Mouse (Mus musculus) testis, postnatal 10 days (tissue): ENCODE measurements around the gene Slc6a17.
A peak's percentile ranks its signal among the peaks of the same experiment; 100 is the strongest.

Experiments
- DNase-seq: peaks from one replicate; pipeline ENCODE4 v3.0.0; 2021; ENCODE audit warnings: low spot score

Gene Slc6a17

DNA sequence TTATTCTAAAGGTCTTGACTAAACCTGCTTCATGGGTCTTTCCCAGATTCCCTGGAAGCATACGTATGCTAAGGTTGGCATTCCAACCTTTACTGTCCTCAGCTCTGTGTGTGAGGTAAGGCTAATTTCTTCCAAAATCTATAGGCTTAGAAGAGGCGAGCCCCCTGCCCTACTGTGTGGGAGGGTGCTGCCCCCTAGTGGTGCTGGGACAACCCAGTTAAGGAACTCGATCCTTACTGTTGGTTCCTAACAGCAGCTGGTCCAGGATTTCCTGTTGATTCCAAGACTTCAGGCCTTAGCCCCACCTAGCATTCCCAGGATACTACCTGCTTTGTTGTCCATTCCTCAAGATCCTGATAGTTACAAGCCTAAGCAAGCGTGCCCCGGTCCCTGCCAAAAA is 55.7 kb downstream of the Slc6a17 start:
- peak; percentile 91 for DNase-seq

DNA sequence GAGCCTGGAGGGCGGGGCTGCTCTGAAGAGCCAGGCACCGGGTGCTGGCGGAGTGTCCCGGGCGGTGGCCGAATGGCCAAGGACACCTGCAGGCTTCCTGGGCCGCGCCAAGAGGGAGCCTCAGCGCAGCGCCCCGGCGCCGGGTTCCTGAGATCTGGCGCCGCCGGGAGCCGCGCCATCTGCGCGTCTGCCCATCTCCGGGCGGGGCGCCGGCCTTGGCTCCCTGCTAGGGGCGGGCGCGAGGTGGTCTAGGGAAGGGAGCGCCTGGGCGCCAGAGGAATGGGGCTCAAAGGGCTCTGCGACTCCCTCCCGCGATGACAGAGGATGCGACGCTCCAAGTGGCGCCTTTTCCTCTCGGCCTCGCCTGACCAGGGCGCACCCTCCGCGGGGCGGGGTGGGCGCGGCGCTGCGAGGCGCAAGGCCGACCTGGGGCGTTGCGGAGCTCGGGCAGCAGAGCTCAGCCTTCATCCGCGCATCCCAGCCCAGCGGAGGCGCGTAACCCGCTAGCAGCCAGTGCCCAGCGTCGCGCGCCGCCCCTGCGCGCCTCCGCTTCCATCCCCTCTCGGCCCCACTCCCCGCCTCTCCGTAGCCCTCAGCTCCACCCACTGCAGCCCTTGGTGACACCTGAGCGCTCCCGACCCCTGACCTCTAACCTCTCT is 57.9 kb downstream of the Slc6a17 start:
- peak; percentile 56 for DNase-seq

DNA sequence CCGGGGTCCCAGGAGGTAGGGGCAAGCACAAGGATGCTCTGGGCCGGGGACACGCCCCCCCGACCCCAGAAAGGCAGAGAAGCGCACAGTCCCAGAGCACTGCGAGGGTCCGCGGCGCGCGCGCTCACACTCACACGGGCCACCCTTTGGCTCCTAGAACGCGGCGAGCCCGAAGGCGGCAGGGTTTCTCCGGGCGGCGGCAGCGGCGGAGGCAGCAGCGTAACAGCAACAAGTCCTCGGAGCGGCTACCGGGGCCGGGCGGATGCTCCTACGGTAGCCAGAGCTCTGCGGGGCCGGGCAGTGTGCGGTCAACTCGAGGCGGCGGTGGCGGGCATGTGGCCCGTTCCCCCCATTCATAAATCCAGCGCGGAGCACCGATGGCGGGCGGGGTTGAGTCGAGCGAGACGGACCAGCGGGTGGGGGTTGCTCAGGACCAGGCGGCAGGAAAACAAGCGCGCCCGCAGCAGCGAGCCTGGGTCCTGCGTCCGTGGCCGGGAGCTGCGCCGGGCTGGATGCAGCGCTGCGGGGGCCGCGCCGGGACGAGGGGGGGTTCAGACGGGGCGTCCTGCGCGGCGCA is 58.5 kb downstream of the Slc6a17 start, which contains the start of gene Kcnc4:
Kcnc4 (minus strand) TSS at position 357 of the 577 bp plus-strand sequence.
- peak; percentile 66 for DNase-seq

DNA sequence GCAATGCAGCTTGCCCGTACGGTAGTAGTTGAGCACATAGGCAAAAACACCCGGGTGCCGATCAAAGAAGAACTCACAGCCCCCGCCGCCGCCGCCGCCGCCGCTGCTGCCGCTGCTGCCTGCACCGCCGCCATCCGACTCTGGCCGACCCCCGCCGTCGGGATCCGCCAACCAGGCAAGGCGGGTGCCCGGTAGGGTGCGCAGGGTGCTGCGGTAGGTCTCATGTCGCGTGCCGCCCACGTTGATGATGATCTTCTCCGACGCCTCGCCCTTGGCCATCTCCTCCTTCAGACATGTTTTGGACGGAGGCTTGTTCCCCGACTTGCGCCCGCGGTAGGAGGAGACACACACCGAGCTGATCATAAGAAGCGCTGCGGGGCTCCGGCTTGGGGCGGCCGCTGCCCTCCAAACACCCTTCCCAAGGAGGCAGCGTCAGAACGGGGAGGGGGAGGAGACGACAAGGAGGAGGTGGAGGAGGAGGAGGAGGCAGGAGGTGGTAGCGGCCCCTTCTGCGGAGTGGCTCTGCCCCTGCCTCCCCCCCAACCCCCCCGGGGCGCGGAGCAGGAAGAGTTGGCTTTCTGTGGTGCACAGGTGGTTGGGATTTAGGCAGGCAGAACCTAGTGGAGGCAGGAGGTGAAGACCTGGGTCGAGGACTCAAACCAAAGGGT is 59.2 kb downstream of the Slc6a17 start:
- peak; percentile 57 for DNase-seq

DNA sequence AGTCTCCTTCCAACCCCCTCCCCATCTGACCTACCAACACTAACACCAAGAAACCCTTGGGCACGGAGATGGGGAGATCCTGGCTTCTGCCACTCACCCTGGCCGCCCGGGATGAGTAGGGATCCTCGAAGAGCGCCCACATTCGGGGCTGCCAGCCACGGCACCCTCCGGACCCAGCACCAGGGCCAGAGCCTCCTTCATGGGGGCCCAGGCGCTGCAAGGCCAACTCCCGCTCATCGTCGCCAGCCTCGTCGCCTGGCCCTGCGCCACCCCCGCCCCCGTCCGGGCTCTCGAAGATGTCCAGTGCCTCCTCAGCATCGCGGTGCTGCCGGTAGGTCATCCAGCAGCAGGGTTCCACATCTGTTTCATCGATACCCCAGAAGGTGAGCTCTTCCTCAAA is 59.7 kb downstream of the Slc6a17 start:
- peak; percentile 61 for DNase-seq

DNA sequence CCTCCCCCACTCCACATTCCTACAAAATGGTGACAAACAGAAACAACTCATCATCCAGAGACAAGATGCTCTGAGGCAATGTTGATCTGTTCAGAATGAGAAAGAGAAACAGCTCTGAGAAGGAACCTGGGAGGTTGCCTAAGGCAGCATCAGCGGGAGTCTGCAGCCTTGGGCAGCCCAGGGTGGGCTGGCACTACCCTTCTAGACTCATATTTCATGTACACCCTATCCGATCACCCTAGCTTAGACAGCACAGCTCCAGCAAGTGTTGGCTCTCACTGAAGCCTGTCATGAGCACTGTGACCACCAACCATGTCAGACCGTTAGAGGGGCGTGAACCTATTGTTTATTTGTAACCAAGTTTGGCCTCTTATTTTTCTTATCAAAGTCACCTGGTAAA is 63.5 kb downstream of the Slc6a17 start:
- no peak for DNase-seq

DNA sequence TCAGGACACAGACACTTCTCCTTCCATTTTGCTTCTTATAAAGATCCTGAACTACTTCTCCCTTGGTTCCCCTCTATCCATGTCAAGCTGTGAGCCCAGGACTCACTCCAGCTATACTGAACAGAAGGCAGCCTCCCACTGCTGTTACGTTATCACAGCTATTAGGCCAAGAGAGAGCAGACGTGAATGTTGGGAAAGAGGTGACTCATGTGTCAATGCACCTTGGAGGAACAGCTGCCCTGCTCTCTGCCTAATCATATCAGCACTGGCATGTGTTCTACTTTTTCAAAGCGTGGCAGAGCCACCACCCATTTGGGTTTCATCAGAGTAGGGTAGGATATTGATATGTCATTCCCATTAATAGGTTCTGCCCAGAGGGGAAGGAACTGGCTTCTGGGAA is 71.0 kb downstream of the Slc6a17 start:
- no peak for DNase-seq

DNA sequence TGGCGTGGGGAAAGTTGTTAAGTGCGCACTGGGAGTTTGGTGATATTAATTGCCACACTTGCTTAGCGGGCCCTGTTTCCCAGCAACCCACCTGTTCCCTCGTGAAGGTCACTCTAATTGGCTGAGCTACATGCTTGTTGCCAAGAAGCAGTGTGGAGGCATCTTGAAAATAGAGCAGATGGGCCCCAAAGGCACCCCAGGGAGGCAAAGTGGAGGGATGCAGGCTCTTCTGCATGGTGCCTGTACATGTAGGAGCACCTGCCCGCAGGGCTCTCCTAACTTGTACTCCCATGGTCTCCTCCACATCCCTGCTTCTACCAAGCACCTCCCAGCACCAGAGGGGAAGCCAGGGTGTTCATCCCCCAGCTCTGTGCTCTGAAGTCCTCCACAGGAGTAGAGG is 74.0 kb downstream of the Slc6a17 start:
- DNase-seq, result no peak

DNA sequence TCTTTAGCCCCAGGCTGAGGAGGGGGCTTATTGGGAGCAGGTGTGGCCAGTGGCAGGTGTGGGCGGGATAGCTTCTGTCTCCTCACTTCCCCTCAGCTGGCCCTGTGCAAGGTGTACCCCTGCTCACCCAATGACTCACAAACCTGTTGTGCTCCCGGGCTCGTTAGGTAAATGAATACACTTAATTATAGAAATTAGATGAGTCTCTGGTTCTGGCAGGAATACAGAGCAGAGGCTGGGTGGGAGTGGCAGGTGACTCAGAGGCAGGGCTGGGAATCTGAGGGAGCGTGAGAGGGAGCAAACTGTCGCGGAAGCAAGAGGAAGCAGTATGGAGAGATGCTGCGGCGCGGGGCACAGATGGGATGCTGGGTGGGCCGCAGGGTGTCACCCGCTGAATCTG is 75.6 kb downstream of the Slc6a17 start:
- DNase-seq, result no peak

DNA sequence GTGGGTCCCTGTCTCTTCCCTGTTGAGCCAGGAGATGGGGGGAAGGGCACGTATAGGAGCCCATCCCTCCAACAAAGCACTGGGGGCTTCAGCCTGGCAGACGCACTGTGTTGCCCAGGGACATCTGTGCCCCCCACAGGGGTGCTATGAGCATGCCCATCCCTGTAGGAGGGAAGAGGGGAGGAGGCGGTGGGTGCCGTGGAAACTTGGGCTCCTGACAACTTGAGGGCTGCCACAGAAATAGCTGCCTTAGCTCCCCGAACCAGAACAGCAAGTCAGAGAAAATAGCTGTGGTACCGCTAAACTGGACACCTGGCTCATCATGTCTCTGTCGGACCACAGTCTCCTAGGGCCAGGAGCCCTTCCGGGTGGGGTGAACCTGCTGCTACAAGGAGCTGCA is 76.5 kb downstream of the Slc6a17 start:
- no peak for DNase-seq

DNA sequence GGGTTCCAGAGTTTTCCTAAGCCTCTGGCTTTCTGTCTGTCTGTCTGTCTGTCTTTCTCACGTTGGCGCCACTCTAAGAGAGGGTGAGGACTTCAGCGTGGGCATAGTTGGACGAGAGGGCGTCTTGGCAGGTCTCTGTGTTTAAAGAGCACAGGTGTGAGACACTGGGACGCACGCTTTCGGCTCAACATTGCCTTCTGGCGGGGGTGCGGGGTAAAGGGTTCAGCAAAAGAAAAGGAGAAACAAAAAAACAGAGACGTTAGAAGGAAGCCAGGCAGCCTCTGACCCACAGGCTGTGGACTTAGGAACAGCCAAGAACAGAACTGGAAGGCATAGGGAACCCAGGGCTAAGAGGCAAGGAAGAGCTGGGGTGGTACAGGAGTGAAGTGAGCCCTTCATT is 78.5 kb downstream of the Slc6a17 start:
- DNase-seq, result no peak

DNA sequence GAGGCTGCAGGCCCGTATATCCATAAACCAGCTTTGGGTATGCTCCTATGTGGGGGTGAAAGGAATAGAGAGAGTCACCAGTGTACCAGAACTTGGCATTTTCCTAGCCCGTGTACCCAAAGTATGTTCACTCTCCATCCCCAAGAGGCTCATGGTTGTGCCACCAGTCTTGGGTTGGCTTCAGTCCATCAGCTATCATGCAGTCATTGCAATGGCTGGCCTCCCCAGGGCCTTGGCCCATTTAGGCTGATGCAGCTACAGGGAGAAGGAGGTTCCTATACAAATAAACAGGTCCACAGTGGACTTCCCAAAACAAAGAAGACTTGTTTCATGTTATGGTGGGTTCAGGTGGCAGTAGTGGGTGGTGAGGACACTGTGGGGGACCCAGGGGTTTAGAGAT is 80.2 kb downstream of the Slc6a17 start:
- no peak for DNase-seq

DNA sequence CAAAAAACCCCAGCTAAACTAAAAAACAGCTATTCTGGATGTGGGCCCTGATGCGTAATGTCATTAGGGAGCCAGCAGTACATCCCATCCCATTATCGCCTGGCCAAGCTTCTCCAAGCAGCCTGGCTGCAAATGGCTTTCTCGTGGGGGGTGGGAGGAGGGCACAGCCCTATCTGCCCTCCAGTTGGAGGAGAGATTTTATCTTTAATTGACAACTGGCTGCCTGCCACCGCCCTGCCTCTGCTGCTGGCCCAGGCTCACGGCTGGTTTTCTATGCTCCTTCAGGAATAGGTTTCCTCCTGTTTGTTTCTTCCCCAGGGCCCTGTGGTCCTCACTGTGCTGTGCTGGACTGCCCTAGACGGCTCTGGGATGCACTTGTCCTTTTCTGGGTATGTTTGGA is 81.4 kb downstream of the Slc6a17 start:
- no peak for DNase-seq

DNA sequence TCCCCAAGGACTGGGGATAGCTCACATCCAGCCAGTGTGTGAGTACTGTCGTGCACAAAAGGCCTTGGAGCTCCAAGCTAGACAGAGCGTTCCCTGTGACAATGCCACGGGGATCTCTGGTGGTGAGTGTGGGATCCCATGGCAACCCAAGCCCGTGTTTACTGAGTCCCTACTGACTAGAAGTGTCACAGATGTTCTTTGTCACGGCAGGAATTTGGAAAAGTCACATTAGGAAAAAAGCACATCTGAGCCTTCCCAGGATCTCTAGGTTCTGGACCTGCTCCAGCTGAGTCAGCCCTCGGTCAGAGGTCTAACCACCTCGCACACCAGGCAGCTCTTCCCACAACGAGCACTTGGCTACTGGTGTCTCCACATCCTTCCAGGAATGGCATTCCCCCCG is 84.2 kb downstream of the Slc6a17 start:
- DNase-seq, result no peak

DNA sequence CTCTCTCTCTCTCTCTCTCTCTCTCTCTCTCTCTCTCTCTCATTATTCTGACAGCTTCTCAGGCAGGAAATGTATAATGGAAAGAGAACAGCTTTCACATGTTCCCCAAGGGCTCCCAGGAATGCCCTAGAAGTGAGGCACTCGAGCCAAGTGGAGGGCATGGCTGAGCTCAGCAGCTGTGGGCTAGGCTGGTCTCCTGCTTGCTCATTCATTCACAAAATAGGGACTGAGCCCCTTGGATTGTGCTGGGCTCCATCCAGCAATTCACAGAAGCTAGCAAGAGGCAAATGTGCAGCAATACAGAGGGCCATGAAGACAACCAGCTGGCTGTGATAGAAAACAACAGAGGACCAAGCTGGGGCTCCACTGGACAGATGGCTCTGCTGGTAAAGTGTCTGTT is 86.5 kb downstream of the Slc6a17 start:
- no peak for DNase-seq

DNA sequence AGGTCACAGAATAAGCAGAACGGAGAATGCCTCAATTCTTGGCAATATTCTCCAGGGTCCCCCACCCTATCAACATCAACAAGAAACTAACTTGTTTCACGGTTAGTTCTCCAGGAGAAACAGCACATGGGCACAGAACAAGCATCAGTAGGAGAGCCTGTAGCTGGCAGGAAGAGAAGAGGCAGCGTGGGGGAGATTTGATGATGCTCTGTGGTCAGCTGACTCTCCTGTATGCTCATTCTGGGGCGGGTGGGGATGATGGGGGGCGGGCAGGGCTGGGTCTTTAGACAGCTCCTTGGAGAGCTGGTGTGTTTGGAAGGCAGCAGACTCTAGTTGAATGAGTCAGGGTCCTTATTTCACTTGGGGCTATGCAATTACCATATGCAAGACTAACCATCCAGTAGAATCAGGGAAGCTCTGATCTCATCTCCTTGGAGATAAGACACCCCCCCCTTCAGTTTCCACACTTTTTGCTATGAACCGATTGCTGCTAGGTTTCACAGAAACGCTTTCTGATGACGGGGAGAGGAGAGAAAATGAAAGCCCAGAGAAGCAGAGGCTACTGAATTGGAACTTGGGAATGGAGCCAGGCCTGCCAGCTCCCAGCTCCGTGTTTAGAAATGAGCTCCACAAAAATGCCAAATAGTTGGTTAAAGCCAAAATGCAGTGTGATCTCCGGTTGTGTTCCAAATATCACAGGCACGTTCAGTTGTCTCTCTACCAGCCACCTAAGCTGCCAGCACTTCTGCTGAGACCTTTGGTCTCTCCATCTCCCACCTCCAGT is 93.4 kb downstream of the Slc6a17 start:
- no peak for DNase-seq

DNA sequence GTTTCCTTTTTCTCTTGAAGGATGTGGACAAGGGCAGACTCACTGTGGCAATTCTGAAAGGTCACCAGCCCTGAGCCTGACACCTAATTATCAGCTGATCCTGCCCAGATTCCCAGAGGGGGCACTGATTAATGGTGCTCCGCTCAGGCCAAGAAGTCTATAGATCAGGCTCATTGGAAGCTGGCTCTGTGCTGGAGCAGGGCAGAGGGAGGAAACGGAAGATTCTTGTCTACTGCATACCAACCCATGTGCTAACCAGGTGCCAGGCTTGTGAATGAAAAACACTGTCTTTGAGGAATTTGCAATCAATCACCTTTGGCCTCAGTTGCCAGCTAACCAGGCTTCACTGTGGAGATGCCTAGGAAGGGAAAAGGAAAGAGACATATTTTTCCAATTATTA is 97.7 kb downstream of the Slc6a17 start:
- no peak for DNase-seq
